Mouse (Mus musculus) left cerebral cortex, postnatal 36 days (tissue): Measurements from ENCODE around the gene Gpx1. TPM values are rescaled to one million over a fixed set of nuclear protein-coding genes. Genes with fewer than 3 reads are reported as not detected.

Source experiments
- DNase-seq, 2 experiments: peaks; one replicate each; pipeline ENCODE4 v3.0.0; 2021 to 2022; ENCODE audit warnings: low spot score in 2 of 2, mixed read lengths in 1 of 2
- intact Hi-C: fragments of 180-260 bp; cut with DNase I; formaldehyde crosslinking; loops from one replicate; pipeline ENCODE4 v1.15.1; 2025
- total RNA-seq, 2 experiments: library from RNA; stranded (reverse); gene quantifications; 2 replicates each; pipeline ENCODE4 v1.2.3; 2021

Gpx1 gene
- total RNA-seq, 2 experiments from 2014 or later = 105 to 110 TPM

DNA sequence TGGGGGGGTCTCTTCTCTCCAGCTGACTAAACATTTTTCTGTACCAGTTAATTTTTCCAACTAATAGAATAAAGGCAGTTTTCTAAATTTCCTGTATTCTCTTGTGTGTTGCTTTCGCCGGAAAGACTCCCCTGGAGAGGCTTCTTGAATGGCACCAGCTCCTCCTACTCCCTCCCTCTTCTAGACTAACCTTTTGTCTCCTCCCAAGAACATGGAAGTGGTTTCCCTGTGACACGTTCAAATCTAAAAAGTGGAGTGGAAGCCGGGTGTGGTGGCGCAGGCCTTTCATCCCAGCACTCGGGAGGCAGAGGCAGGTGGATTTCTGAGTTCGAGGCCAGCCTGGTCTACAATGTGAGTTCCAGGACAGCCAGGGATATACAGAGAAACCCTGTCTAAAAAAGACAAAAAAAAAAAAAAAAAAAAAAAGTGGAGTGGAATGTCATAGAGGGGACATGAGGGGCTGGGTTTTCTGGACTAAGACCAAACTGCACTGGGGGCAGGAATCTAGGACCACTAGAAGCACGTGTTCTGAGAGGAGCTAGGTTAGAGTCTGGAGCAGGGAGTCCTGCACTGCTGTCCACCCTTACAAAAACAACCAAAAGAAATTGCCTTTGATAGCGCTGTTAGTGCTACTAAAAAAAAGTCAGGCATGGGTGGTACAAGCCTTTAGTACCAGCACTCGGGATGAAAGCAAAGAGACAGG lies 704 bp upstream of the Gpx1 start:
- intact Hi-C loops = no loop called here
- DNase-seq = no peak

DNA sequence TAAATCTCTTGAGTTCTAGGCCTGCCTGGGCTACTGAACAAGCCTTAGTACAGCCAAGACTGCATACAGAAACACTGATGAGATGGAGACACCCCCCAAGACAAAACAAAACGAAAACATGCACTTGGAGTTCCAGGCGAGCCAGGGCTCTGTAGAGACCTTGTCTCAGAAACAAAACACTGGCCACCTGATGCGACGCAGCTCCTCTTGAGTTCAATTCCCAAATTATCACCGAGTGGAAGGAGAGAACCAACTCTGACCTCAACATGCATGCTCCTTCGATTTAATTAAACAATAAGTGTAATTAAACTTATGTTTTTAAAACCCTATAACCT lies 185 bp upstream of the Gpx1 start:
- intact Hi-C loops = no loop called here
- DNase-seq = no peak

DNA sequence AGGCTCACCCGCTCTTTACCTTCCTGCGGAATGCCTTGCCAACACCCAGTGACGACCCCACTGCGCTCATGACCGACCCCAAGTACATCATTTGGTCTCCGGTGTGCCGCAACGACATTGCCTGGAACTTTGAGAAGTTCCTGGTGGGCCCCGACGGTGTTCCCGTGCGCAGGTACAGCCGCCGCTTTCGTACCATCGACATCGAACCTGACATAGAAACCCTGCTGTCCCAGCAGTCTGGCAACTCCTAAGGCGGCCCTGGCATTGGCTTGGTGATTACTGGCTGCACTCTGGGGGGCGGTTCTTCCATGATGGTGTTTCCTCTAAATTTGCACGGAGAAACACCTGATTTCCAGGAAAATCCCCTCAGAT lies 1.2 kb downstream of the Gpx1 start:
- intact Hi-C loops = no loop called here
- DNase-seq = no peak

DNA sequence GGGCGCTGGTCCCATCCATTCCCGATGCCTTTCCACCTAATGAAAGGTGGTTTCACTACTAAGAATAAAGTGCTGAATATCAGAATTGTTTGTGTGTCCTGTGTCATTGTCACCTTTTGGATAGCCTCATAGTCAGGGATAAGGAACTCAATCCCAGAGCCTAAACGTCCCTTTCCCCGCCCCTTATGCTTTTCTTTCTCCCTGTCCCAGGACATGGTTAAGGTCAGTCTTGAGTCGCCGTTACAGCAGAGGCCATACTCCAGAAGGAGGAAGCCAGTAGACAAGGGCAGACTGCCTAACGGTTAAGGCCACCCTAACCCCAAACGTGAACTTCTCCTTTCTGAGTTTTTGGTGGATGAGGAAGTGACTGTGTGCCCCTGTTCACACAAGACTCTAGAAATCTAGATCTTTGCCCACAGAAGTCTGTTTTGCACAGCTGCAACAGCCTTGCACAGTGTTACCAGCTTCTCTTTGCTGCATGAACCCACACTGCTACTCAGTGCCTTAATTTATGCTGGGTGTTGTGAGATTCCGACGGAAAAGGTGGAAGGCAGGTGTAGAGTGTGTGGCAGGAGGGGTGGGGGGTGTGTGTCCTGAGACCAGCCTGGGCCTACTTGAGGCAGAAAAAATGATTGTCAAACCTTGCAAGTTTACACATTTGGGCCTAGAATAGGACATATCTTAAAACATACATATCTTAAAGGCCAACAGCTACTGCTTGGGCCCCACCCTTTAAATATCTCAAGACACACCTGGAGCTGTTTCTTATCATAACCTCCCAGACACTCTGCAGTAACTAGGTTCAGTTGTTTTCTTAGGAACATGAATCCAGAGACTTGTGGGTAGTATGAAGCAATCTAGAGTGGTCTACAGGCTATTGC lies 1.8 kb downstream of the Gpx1 start:
- intact Hi-C loops = no loop called here
- no peak for DNase-seq

DNA sequence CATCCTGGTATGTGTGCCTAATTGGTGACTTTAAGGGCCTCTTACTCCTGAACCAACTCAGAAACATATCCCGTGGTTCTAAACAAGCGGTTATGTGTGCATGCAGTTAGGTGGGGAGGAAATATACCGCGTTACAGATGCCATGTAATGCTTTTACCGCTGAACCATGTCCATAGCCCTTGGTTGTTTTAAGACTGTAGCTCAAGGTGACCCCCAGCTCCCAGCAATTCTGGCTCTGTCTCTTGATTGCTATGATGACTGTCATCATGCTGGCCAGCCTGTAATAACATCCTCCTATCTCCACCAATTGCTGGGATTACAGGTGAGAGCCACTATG lies 2.4 kb downstream of the Gpx1 start:
- no peak for DNase-seq
- intact Hi-C loops = no loop called here

DNA sequence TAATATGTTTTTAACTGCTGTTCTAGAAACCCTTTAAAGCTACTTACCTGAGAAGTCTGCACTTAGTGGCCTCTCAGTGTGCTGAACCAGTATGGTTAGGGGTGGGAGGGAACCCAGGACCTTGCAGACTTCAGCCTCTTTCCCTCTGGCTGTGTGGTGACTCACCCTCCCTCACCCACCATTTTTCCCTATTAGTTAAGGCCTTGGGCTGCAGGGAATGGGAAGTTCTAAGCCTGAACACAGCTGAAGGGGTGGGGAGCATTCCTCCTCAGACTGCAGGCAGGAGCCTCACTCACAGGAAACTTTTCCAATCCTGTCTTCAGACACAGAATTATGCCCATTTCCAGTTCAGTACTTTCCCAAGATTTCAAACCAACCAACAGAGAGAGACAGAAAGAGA lies 3.1 kb downstream of the Gpx1 start:
- intact Hi-C loops = no loop called here

DNA sequence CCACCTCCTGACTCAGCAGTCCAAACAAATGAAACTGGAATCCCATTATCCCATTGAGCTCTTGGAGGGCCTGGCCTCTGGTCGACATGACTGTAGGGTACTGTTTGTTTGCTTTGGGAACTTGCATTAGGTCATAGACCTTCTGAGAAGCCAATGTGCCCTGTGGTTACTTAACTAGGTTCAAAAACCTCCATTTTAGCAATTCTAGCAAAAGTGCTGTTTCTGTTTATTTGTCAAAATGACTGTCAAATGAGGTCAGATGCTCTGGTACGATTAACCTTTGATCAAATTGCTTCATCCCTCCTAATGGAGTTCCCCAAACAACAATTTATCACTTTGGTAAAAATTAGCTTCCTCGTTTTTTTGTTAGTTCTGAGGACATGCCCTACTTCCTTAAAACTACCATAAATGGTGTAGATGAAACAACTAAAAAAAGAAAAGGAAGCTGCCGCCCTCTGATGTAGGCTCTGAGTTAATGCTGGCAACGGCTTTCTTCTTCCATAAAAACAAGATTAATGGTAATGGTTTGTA lies 3.7 kb downstream of the Gpx1 start:
- intact Hi-C loops = no loop called here
- DNase-seq = no peak

More for the DNA sequence above, 3.1 kb downstream of the Gpx1 start:
- DNase-seq = no peak

DNA sequence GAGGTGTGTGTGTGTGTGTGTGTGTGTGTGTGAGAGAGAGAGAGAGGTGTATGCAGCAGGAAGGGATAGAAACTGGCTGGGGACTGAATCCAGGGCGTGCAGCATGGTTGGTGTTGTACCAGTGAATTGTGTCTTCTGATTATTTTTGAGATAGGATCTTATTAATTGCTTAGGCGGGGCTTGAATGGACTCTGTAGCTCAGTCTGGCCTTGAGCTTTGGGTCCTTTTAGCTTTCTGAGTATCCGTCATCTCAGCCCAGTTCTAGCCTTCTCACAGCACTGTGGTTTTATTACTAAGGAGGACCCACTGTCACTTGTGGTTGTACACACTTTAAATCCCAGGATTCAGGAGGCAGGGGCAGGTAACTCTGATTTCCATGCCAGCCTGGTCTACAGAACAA lies 4.6 kb downstream of the Gpx1 start:
- intact Hi-C loops = no loop called here
- DNase-seq = no peak

DNA sequence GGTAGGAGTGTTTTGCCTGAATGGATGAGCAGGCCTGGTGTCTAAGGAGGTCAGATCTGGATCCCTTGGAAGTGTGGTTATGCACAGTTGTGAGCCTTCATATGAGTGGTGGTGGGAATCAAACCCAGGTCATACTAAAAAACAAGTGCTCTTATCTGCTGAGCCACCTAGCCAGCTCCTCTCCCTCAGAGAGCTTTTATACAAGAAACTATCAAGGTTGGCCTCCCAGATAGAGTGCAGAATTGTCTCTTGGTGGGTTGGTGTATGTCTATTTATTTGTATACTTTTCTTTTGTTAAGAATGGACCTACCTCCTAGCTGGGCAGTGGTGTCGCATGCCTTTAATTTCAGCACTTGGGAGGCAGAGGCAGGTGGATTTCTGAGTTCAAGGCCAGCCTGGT lies 5.1 kb downstream of the Gpx1 start:
- no peak for DNase-seq
- intact Hi-C loops = no loop called here

DNA sequence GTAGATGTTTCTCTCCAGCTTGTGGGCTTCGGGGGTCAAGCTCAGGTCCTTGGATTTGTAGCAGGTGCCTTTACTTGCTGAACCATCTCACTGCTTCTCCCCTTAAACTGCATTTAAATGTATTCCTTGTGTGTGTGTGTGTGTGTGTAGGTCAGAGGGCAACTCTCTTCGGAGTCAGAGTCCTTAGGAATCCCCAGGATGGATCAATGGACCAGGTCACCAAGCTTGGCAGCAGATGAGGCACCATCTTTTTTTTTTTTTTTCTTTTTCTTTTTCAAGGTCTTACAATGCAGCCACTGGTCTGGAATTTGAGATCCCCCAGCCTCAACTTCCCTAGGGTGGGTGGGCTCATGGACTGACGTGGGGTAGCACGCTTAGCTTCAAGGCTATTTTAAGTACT lies 5.8 kb downstream of the Gpx1 start:
- intact Hi-C loops = no loop called here
- no peak for DNase-seq

DNA sequence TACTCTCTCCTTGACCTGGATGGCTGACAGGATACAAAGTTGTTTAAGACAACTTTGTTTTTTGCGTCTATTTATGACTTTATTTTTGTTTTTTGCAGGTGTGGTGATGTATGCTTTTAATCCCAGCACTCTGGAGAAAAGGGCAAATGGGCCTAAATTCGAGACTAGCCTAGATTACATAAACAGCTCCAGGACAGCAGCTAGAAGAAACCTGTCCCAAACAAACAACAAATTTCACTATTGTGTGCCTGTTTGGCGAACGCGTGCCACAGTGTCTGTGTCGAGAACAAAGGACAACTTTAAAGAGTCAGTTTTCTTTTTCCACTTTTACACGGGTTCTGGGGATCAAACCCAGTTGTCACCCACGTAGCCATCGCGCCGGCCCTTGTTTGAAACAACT lies 8.3 kb downstream of the Gpx1 start:
- intact Hi-C loops = loop anchor here (1.0 to 5.0 kb wide), 2 partner anchors 41 to 105 kb away; partner anchors contain the start of genes Rhoa and Tcta

DNA sequence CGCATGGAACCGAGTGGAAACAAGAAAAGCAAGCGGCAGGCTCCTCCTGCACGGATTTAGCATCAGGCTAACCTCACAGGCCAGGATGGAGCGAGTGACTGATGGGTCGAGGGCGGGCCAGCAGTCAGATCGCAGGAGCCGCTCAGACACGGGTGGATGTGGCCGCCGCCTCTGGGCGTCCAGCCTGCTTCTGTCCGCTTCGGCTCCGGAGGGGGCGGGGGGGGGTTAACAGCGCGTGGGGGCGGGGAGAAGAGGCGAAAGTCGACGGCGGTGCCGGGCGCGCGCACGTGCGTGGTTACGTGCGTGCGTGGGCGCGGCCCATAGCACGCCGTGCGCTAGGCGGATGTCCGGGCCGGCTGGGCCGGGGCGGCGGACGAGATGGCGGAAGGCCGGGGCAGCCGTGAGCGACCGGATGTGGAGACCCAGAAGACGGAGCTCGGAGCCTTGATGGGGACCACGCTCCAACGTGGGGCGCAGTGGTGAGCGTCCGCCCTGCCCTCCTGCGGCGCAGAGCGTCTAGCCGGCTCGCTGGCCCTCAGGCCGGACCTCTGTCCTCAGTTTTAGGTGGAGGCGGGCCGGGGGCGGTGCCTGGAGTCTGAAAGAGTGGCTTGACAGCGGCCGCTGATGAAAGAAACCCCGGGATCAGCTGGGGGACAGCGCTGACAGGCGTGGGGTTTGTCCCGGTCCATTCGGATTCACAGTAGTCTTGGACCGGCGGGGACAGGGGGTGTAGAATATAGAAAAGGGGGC lies 9.0 kb downstream of the Gpx1 start, which contains the start of gene Usp4:
Gene Usp4 (plus strand): TSS at position 314 of the 750 bp plus-strand sequence.
- intact Hi-C loops = loop anchor here (1.0 to 5.0 kb wide), 2 partner anchors 41 to 105 kb away; partner anchors contain the start of genes Rhoa and Tcta
- peak; percentile 88 to 89 for DNase-seq

More for the DNA sequence above, 8.3 kb downstream of the Gpx1 start:
- DNase-seq = no peak

DNA sequence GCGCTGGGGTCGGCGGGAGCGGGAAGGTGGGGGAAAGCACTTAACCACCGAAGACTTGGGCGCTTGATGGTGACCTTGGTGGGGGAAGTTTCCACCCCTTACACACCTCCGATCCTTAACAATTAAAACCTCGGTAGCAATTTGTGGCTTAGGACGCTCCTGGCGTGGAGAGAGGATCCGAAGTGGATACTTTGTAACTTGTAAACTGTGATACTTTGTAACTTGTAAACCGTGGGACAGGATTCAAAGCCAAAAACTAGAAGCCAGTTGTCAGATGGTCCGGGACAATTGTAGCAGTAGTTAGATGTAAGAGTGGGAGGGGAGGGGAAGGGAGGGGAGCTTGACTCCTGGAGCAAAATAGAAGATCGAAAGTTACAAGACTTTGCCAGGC lies 9.6 kb downstream of the Gpx1 start:
- intact Hi-C loops = loop anchor here (5.0 kb wide), 1 partner anchor 104 kb away; no protein-coding TSS in a partner anchor
- DNase-seq = no peak

DNA sequence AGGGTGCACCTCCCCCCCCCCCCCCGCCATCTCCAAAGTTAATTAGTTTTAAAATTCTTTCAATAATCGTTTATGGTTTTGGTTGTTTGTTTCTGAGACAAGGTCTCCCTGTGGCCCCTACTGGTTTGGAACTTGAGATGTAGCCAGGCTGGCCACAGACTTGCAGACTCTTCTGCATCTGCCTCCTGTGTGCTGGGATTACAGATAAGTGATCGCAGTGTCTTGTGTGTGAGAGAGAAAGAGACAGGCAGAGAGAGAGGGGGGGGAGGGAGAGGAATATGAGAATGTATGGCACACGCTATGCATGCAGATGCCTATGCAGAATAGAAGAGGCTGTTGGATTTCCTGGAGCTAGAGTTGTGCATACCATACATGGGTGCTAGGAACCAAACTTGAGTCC lies 11.0 kb downstream of the Gpx1 start:
- intact Hi-C loops = loop anchor here (5.0 kb wide), 1 partner anchor 103 kb away; no protein-coding TSS in a partner anchor

DNA sequence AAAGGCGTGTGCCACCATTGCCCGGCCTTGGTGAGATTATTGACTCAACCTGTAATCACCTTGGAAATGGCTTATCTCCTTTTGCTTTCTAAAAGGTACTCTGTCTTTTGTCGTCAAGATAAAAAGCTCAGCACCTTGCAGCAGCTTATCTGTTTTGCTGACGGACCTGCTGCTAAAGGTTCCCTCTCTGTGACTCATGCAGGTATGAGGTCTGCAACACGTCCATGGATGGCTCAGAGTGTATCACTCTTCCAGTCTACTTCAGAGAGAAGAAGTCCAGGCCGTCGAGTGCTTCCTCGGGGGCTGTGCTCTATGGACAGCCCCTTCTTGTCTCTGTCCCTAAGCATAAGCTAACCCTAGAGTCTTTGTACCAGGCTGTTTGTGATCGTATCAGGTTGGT lies 39.5 kb downstream of the Gpx1 start:
- DNase-seq = no peak
- intact Hi-C loops = no loop called here

More for the DNA sequence above, 11.0 kb downstream of the Gpx1 start:
- no peak for DNase-seq

DNA sequence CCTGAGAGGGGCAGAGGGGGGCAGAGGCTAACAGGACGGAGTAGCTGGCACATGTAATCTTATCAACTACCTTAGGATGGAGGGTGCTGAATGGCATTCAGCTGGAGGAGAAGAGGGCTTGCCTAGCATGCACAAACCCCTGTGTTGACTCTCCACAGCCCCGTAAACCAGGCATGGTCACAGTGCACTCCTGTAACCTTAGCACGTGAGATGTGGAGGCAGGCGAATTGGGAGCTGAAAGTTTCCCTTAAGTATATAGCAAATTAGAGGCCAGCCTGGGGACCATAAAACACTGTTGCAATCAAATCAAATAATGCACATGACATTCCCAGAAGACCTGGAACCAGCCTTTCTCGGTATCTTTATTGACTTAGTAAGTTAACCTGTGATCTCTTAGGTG lies 40.0 kb downstream of the Gpx1 start:
- intact Hi-C loops = no loop called here
- DNase-seq = no peak

DNA sequence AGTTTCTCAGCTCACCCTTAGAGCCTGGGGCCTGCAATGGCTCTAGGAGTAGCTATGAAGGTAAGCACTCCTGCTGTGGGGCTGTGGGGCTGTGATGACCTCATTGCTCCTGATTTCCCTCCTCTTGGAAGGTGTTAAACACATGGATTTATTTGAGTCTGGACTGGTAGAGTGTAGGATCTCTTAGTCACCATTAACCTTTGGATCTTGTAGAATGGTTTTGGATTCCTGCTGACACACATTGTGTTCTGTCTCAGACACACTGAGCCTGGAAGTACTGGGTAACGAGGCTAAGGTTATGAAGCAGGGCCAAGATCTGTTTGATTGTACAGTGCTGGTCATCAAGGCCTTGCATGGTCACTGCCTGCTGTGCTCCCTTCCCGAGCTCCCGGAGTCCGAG lies 40.6 kb downstream of the Gpx1 start:
- no peak for DNase-seq
- intact Hi-C loops = no loop called here

DNA sequence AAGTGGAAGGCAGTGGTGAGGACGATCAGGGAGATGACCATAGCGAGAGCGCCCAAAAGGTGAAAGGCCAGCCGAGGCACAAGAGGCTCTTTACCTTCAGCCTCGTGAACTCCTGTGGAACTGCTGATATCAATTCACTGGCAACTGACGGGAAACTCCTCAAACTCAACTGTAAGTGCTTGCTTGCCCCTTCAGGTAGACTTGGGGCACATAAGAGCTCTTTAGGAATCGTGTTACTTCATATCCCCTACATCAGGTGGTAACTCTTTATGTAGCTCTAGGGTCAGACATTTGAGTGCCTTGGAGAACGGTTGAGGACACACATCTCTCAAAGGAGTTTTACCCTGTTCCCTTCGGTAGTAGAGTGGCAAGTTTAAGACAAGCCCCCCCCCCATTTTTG lies 42.7 kb downstream of the Gpx1 start:
- no peak for DNase-seq
- intact Hi-C loops = no loop called here

DNA sequence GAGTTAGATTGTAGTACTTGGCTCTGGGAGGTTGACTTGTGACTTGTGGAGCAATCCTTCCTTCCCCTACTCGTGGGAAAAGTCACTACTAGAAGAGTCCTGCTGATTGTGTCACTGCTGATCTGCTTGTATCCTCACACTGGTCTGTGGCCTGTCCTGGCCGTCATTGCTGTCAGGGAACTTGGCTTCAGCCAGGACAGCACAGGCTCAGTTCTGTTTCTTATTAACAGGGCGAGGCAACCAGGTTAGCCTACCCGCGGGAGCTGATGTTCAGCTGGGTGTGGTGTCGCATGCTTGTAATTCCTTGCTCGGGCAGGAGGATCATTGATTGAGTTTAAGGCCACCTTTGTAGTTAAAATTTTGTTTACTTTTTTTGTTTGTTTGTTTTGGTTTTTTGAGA lies 46.3 kb downstream of the Gpx1 start:
- intact Hi-C loops = no loop called here
- DNase-seq = no peak

DNA sequence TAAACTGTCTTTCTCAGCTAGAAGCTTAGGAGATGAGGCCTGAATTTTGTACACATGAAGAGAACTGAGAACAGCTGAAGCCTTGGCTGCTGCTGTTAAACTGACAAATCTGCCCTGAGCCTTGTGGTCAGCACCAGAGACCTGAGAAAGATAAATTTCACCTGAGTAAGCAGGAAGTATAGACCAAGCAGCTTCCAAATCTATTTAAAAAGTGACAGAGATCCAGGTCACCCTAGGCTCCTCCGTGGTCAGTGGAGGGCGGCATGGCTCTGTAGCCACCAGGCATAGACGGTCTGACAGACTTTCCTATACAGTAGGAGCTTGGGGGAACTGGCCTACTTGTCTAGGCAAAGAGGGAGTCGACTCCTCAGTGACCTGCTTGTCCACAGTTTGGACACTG lies 48.1 kb downstream of the Gpx1 start:
- intact Hi-C loops = no loop called here
- no peak for DNase-seq
